Mouse (Mus musculus): Measurements from ENCODE around the gene Gas2l3. TPM values are rescaled to one million over a fixed set of nuclear protein-coding genes. Genes with fewer than 3 reads are reported as not detected.

The Gas2l3 gene
- 10 to 100 TPM in 1 of 2 experiments, 1 to 10 TPM in 1; 10.0 to 13.8 TPM for total RNA-seq (2021)
- long read RNA-seq, experiment 1, full-length matches to known transcripts: 1 of 1 reads
- long read RNA-seq, experiment 1, partial matches to known transcripts: 0 of 1 reads
- long read RNA-seq, experiment 1, other reads (novel, unspliced or antisense): 0 of 1 reads
- long read RNA-seq, experiment 2, partial matches to known transcripts: 0 of 1 reads
- long read RNA-seq, experiment 2, other reads (novel, unspliced or antisense): 1 of 1 reads

GRCm38 (mm10) chr10:89443623-89444151 lies at the start of gene Gas2l3:
Gas2l3 (minus strand) TSS chr10:89443967.
- DNase-seq: peak; percentile 84

- DNase-seq: no peak
Measured at GRCm38 (mm10) chr10:89491321-89491720, 47.6 kb upstream of the Gas2l3 start.

- no peak for DNase-seq
Measured at GRCm38 (mm10) chr10:89490250-89490649, 46.5 kb upstream of the Gas2l3 start.

- DNase-seq: no peak
Measured at GRCm38 (mm10) chr10:89489459-89489858, 45.7 kb upstream of the Gas2l3 start.

- no peak for DNase-seq
Measured at GRCm38 (mm10) chr10:89486995-89487742, 43.4 kb upstream of the Gas2l3 start.

GRCm38 (mm10) chr10:89484907-89485306 lies 41.1 kb upstream of the Gas2l3 start:
- DNase-seq: no peak

- no peak for DNase-seq
Measured at GRCm38 (mm10) chr10:89483812-89484602, 40.2 kb upstream of the Gas2l3 start.

GRCm38 (mm10) chr10:89483113-89483512 lies 39.3 kb upstream of the Gas2l3 start:
- DNase-seq: no peak

- no peak for DNase-seq
Measured at GRCm38 (mm10) chr10:89482142-89482681, 38.4 kb upstream of the Gas2l3 start.

- DNase-seq: no peak
Measured at GRCm38 (mm10) chr10:89481638-89482037, 37.9 kb upstream of the Gas2l3 start.

GRCm38 (mm10) chr10:89478766-89479165 lies 35.0 kb upstream of the Gas2l3 start:
- no peak for DNase-seq

GRCm38 (mm10) chr10:89470596-89471353 lies 27.0 kb upstream of the Gas2l3 start:
- no peak for DNase-seq

GRCm38 (mm10) chr10:89464760-89465405 lies 21.1 kb upstream of the Gas2l3 start:
- DNase-seq: no peak

GRCm38 (mm10) chr10:89462890-89463289 lies 19.1 kb upstream of the Gas2l3 start:
- no peak for DNase-seq

- DNase-seq: peak; percentile 57
Measured at GRCm38 (mm10) chr10:89461856-89462507, 18.2 kb upstream of the Gas2l3 start.

- no peak for DNase-seq
Measured at GRCm38 (mm10) chr10:89460972-89461371, 17.2 kb upstream of the Gas2l3 start.

GRCm38 (mm10) chr10:89458770-89459169 lies 15.0 kb upstream of the Gas2l3 start:
- DNase-seq: no peak

- DNase-seq: no peak
Measured at GRCm38 (mm10) chr10:89453794-89454193, 10.0 kb upstream of the Gas2l3 start.

GRCm38 (mm10) chr10:89453068-89453641 lies 9.4 kb upstream of the Gas2l3 start:
- no peak for DNase-seq

GRCm38 (mm10) chr10:89450411-89450810 lies 6.6 kb upstream of the Gas2l3 start:
- no peak for DNase-seq
